Mouse (Mus musculus): ENCODE measurements around the gene Papss2. TPM values are rescaled to one million over a fixed set of nuclear protein-coding genes. Genes with fewer than 3 reads are reported as not detected.
"Not testable (repeated sequence)": the region's sequence is repeated elsewhere in the genome, so short reads cannot be mapped to it uniquely, and the experiment has no call there.

The Papss2 gene
- polyA plus RNA-seq, 1 experiment from 2014 or later, result 1.9 TPM

GRCm38 (mm10) chr19:32688227-32688626 is 92.6 kb downstream of the Papss2 start:
- H3K4me3 ChIP-seq (ENCODE audit: low read depth, low read length); H3K4me2 ChIP-seq (ENCODE audit: low read depth, low read length, severe bottlenecking); H3K27ac ChIP-seq (ENCODE audit: low read depth, low read length); H3K4me1 ChIP-seq (replicated peaks; ENCODE audit: control insufficient read depth, insufficient read depth, low read length); H3K9me3 ChIP-seq (ENCODE audit: control insufficient read depth, low read length); DNase-seq (ENCODE audit: low spot score); ATAC-seq (replicated peaks; ENCODE audit: low FRiP score); H3K27me3 ChIP-seq (ENCODE audit: control insufficient read depth, insufficient read depth, low read length); H3K36me3 ChIP-seq (ENCODE audit: control insufficient read depth, insufficient read depth, low read length); H3K9ac ChIP-seq (ENCODE audit: low read length): not testable (repeated sequence)
- WGBS, result 88% methylated on average over 3 of the region's 3 CpGs

GRCm38 (mm10) chr19:32689724-32690123 is 94.1 kb downstream of the Papss2 start:
- Histone ChIP-seq H3K27me3 (ENCODE audit: control insufficient read depth, insufficient read depth, low read length) (no peaks in the 10 kb centered on the region), H3K9ac (ENCODE audit: low read length) (no peak overlapping the region), H3K27ac (ENCODE audit: low read depth, low read length) (no peak overlapping the region), H3K36me3 (ENCODE audit: control insufficient read depth, insufficient read depth, low read length) (no peaks in the 10 kb centered on the region; the same call in 1 of the 2 replicates), H3K4me2 (ENCODE audit: low read depth, low read length, severe bottlenecking) (no peak overlapping the region), H3K4me3 (ENCODE audit: low read depth, low read length) (no peak overlapping the region), H3K4me1 (replicated peaks; ENCODE audit: control insufficient read depth, insufficient read depth, low read length) (no peaks in the 10 kb centered on the region), H3K9me3 (ENCODE audit: control insufficient read depth, low read length) (no peaks in the 10 kb centered on the region)
- ATAC-seq (replicated peaks; ENCODE audit: low FRiP score) (no peak), DNase-seq (ENCODE audit: low spot score) (no peak)
- 84% methylated on average over 6 of the region's 6 CpGs for WGBS

- Histone ChIP-seq H3K4me2 (ENCODE audit: low read depth, low read length, severe bottlenecking) (no peak overlapping the region), H3K9me3 (ENCODE audit: control insufficient read depth, low read length) (no peaks in the 10 kb centered on the region), H3K4me1 (replicated peaks; ENCODE audit: control insufficient read depth, insufficient read depth, low read length) (no peaks in the 10 kb centered on the region), H3K27me3 (ENCODE audit: control insufficient read depth, insufficient read depth, low read length) (no peaks in the 10 kb centered on the region), H3K4me3 (ENCODE audit: low read depth, low read length) (no peak overlapping the region), H3K27ac (ENCODE audit: low read depth, low read length) (no peak overlapping the region), H3K36me3 (ENCODE audit: control insufficient read depth, insufficient read depth, low read length) (peaks cover 5% of the 10 kb centered on the region; the same call in 1 of the 2 replicates), H3K9ac (ENCODE audit: low read length) (no peak overlapping the region)
- 87% methylated on average over 2 of the region's 2 CpGs for WGBS
- ATAC-seq (replicated peaks; ENCODE audit: low FRiP score) (no peak), DNase-seq (ENCODE audit: low spot score) (no peak)
Observed at GRCm38 (mm10) chr19:32696674-32697073, 101.1 kb downstream of the Papss2 start.

GRCm38 (mm10) chr19:32702191-32702590 is 106.6 kb downstream of the Papss2 start:
- H3K9ac ChIP-seq (ENCODE audit: low read length), result no peak overlapping the region
- WGBS, result 91% methylated on average over 3 of the region's 3 CpGs
- no peaks in the 10 kb centered on the region for H3K4me1 ChIP-seq (replicated peaks; ENCODE audit: control insufficient read depth, insufficient read depth, low read length)
- no peaks in the 10 kb centered on the region for H3K9me3 ChIP-seq (ENCODE audit: control insufficient read depth, low read length)
- no peak for DNase-seq (ENCODE audit: low spot score)
- H3K27ac ChIP-seq (ENCODE audit: low read depth, low read length), result no peak overlapping the region
- no peak overlapping the region for H3K4me3 ChIP-seq (ENCODE audit: low read depth, low read length)
- no peaks in the 10 kb centered on the region for H3K27me3 ChIP-seq (ENCODE audit: control insufficient read depth, insufficient read depth, low read length)
- H3K36me3 ChIP-seq (ENCODE audit: control insufficient read depth, insufficient read depth, low read length), result peaks cover 5% of the 10 kb centered on the region; the same call in 1 of the 2 replicates
- H3K4me2 ChIP-seq (ENCODE audit: low read depth, low read length, severe bottlenecking), result no peak overlapping the region
- no peak for ATAC-seq (replicated peaks; ENCODE audit: low FRiP score)

GRCm38 (mm10) chr19:32708996-32709395 is 113.4 kb downstream of the Papss2 start:
- WGBS, result 96% methylated on average over 5 of the region's 5 CpGs
- no peak for DNase-seq (ENCODE audit: low spot score)
- no peak for ATAC-seq (replicated peaks; ENCODE audit: low FRiP score)

GRCm38 (mm10) chr19:32710288-32710687 is 114.7 kb downstream of the Papss2 start:
- no peak overlapping the region for H3K9ac ChIP-seq (ENCODE audit: low read length)
- DNase-seq (ENCODE audit: low spot score) (no peak), ATAC-seq (replicated peaks; ENCODE audit: low FRiP score) (no peak)
- WGBS, result 79% methylated on average over 3 of the region's 3 CpGs
- no peaks in the 10 kb centered on the region for H3K27me3 ChIP-seq (ENCODE audit: control insufficient read depth, insufficient read depth, low read length)
- H3K4me2 ChIP-seq (ENCODE audit: low read depth, low read length, severe bottlenecking), result no peak overlapping the region
- H3K36me3 ChIP-seq (ENCODE audit: control insufficient read depth, insufficient read depth, low read length), result peaks cover 4% of the 10 kb centered on the region; the same call in 1 of the 2 replicates
- H3K4me1 ChIP-seq (replicated peaks; ENCODE audit: control insufficient read depth, insufficient read depth, low read length), result peaks cover 2% of the 10 kb centered on the region; the same call in 1 of the 2 replicates
- no peak overlapping the region for H3K27ac ChIP-seq (ENCODE audit: low read depth, low read length)
- no peak overlapping the region for H3K4me3 ChIP-seq (ENCODE audit: low read depth, low read length)
- H3K9me3 ChIP-seq (ENCODE audit: control insufficient read depth, low read length), result no peaks in the 10 kb centered on the region

More at GRCm38 (mm10) chr19:32708996-32709395, 113.4 kb downstream of the Papss2 start:
- no peaks in the 10 kb centered on the region for H3K9me3 ChIP-seq (ENCODE audit: control insufficient read depth, low read length)
- H3K27ac ChIP-seq (ENCODE audit: low read depth, low read length), result no peak overlapping the region
- H3K4me2 ChIP-seq (ENCODE audit: low read depth, low read length, severe bottlenecking), result no peak overlapping the region
- no peak overlapping the region for H3K9ac ChIP-seq (ENCODE audit: low read length)
- peaks cover 4% of the 10 kb centered on the region; the same call in 1 of the 2 replicates for H3K36me3 ChIP-seq (ENCODE audit: control insufficient read depth, insufficient read depth, low read length)
- H3K4me3 ChIP-seq (ENCODE audit: low read depth, low read length), result no peak overlapping the region
- no peaks in the 10 kb centered on the region for H3K27me3 ChIP-seq (ENCODE audit: control insufficient read depth, insufficient read depth, low read length)
- H3K4me1 ChIP-seq (replicated peaks; ENCODE audit: control insufficient read depth, insufficient read depth, low read length), result peaks cover 2% of the 10 kb centered on the region; the same call in 1 of the 2 replicates

- peak overlapping the region; percentile 92 for H3K9ac ChIP-seq (ENCODE audit: low read length)
- ATAC-seq (replicated peaks; ENCODE audit: low FRiP score), result peak; percentile 96
- H3K27ac ChIP-seq (ENCODE audit: low read depth, low read length), result peak overlapping the region; percentile 76
- H3K4me1 ChIP-seq (replicated peaks; ENCODE audit: control insufficient read depth, insufficient read depth, low read length), result peaks cover 2% of the 10 kb centered on the region; the same call in 1 of the 2 replicates
- H3K4me3 ChIP-seq (ENCODE audit: low read depth, low read length), result peak overlapping the region; percentile 76
- no peaks in the 10 kb centered on the region for H3K9me3 ChIP-seq (ENCODE audit: control insufficient read depth, low read length)
- no peaks in the 10 kb centered on the region for H3K36me3 ChIP-seq (ENCODE audit: control insufficient read depth, insufficient read depth, low read length)
- peak overlapping the region; percentile 60 for H3K4me2 ChIP-seq (ENCODE audit: low read depth, low read length, severe bottlenecking)
- H3K27me3 ChIP-seq (ENCODE audit: control insufficient read depth, insufficient read depth, low read length), result no peaks in the 10 kb centered on the region
- DNase-seq (ENCODE audit: low spot score), result peak; percentile 95
- WGBS, result under 1% methylated on average over 63 of the region's 63 CpGs
Observed at GRCm38 (mm10) chr19:32711761-32712541, 116.4 kb downstream of the Papss2 start.

GRCm38 (mm10) chr19:32712588-32713042 is 117.0 kb downstream of the Papss2 start:
- H3K27me3 ChIP-seq (ENCODE audit: control insufficient read depth, insufficient read depth, low read length), result no peaks in the 10 kb centered on the region
- H3K9me3 ChIP-seq (ENCODE audit: control insufficient read depth, low read length), result no peaks in the 10 kb centered on the region
- H3K4me2 ChIP-seq (ENCODE audit: low read depth, low read length, severe bottlenecking), result peak overlapping the region; percentile 60
- peak overlapping the region; percentile 92 for H3K9ac ChIP-seq (ENCODE audit: low read length)
- H3K4me1 ChIP-seq (replicated peaks; ENCODE audit: control insufficient read depth, insufficient read depth, low read length), result peaks cover 2% of the 10 kb centered on the region; the same call in 1 of the 2 replicates
- ATAC-seq (replicated peaks; ENCODE audit: low FRiP score) (peak; percentile 86), DNase-seq (ENCODE audit: low spot score) (peak; percentile 83)
- peak overlapping the region; percentile 76; the same call in 1 of the 2 replicates for H3K27ac ChIP-seq (ENCODE audit: low read depth, low read length)
- peak overlapping the region; percentile 76 for H3K4me3 ChIP-seq (ENCODE audit: low read depth, low read length)
- WGBS, result under 1% methylated on average over 11 of the region's 11 CpGs
- no peaks in the 10 kb centered on the region for H3K36me3 ChIP-seq (ENCODE audit: control insufficient read depth, insufficient read depth, low read length)

Data from forebrain, embryonic 11.5 days (tissue).